Mouse (Mus musculus): Measurements from ENCODE around the gene Mrpl51.

DNA sequence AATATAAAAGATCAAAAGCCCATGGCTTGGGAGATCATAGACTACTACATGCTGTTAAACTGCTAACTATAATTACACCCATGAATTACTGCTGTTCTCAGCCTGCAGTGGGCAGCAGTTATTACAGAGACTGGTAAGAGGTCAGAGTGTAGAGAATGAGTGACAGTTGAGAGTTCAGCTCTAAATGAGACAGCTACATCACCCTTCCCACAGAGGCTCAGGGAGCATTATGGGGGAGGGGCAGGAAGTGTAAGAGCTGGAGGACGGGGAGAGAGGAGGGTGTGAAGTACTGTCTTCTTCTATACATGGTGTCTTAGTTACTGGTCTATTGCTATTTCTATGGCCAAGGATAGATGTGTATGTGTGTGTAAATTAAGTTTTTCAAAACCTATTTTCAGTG lies 53.0 kb downstream of the Mrpl51 start:
- TF ChIP-seq CTCF (IDR thresholded peaks at IDR 0.05; ENCODE audit: extremely low read depth, insufficient read depth, insufficient read length, insufficient replicate concordance) = no peak
- TF ChIP-seq POLR2A (IDR thresholded peaks at IDR 0.05; ENCODE audit: low read depth, low read length) = no peak

All from spleen, adult 2 months (tissue).